12 mouse cellular contexts compared by ENCODE assay signal in genomic region chr9:114759886-114760285, GRCm38 (mm10).
"Had no signal": no experiment of that assay in that cellular context is flagged by ENCODE, and none has a peak within 500 bp of the region (broad histone marks: within the 10 kb centered on the region; RNA-seq: fewer than 3 reads in every experiment).

No protein-coding gene starts in this region.

- H3K27ac ChIP-seq: limb, embryonic 13.5 days; liver, embryonic 15.5 days; stomach, embryonic 15.5 days had no signal

- H3K4me1 ChIP-seq: limb, embryonic 13.5 days; liver, embryonic 15.5 days; stomach, embryonic 15.5 days had no signal

- H3K9ac ChIP-seq: limb, embryonic 13.5 days; liver, embryonic 15.5 days; stomach, embryonic 15.5 days had no signal

- H3K9me3 ChIP-seq: limb, embryonic 13.5 days; liver, embryonic 15.5 days; stomach, embryonic 15.5 days had no signal

- H3K4me3 ChIP-seq: limb, embryonic 13.5 days; liver, embryonic 15.5 days; stomach, embryonic 15.5 days had no signal

- DNase-seq: kidney, adult 18-20 months; kidney, postnatal 14 days; left cerebral cortex, postnatal 4 days; lung, adult 2 months; lung, postnatal 36 days; thymus, postnatal 36 days had no signal

- H3K4me2 ChIP-seq: limb, embryonic 13.5 days; liver, embryonic 11.5 days; liver, embryonic 15.5 days; stomach, embryonic 15.5 days had no signal

- ATAC-seq: lung, postnatal 0 days; midbrain, embryonic 16.5 days had no signal

- H3K27me3 ChIP-seq: limb, embryonic 13.5 days; liver, embryonic 15.5 days; stomach, embryonic 15.5 days had no signal
